Mouse (Mus musculus): Measurements from ENCODE around the gene 9130213A22Rik. TPM values are rescaled to one million over a fixed set of nuclear protein-coding genes. Genes with fewer than 3 reads are reported as not detected.

The 9130213A22Rik gene
- polyA plus RNA-seq, 1 experiment from 2014 or later, result not detected

Other genes with a start within 250 kb of the 9130213A22Rik start
- not detected in 2 replicates for gene Rnf222, start 234.0 kb downstream of the 9130213A22Rik start, polyA plus RNA-seq (2014; fragmentation: Nextera tagmentation; extraction: Ambion mirVana)
- 825 and 852 TPM in 2 replicates for gene Rpl26, start 221.0 kb downstream of the 9130213A22Rik start, polyA plus RNA-seq (2014; fragmentation: Nextera tagmentation; extraction: Ambion mirVana)
- gene Odf4, start 195.5 kb downstream of the 9130213A22Rik start, polyA plus RNA-seq (2014; fragmentation: Nextera tagmentation; extraction: Ambion mirVana), result not detected in 2 replicates
- gene Arhgef15, start 165.1 kb downstream of the 9130213A22Rik start, polyA plus RNA-seq (2014; fragmentation: Nextera tagmentation; extraction: Ambion mirVana), result 5.2 and 6.1 TPM in 2 replicates
- gene Slc25a35, start 154.5 kb downstream of the 9130213A22Rik start, polyA plus RNA-seq (2014; fragmentation: Nextera tagmentation; extraction: Ambion mirVana), result 1.6 and 2.4 TPM in 2 replicates
- gene Rangrf, start 147.4 kb downstream of the 9130213A22Rik start, polyA plus RNA-seq (2014; fragmentation: Nextera tagmentation; extraction: Ambion mirVana), result 64.8 and 67.8 TPM in 2 replicates
- gene Pfas, start 114.1 kb downstream of the 9130213A22Rik start, polyA plus RNA-seq (2014; fragmentation: Nextera tagmentation; extraction: Ambion mirVana), result 48.2 and 55.8 TPM in 2 replicates
- 94.0 and 95.7 TPM in 2 replicates for gene Ctc1, start 106.7 kb downstream of the 9130213A22Rik start, polyA plus RNA-seq (2014; fragmentation: Nextera tagmentation; extraction: Ambion mirVana)
- 199 and 209 TPM in 2 replicates for gene Aurkb, start 76.9 kb downstream of the 9130213A22Rik start, polyA plus RNA-seq (2014; fragmentation: Nextera tagmentation; extraction: Ambion mirVana)
- gene Borcs6, start 62.9 kb downstream of the 9130213A22Rik start, polyA plus RNA-seq (2014; fragmentation: Nextera tagmentation; extraction: Ambion mirVana), result 7.9 and 9.2 TPM in 2 replicates
- 60.3 and 60.6 TPM in 2 replicates for gene Tmem107, start 51.8 kb downstream of the 9130213A22Rik start, polyA plus RNA-seq (2014; fragmentation: Nextera tagmentation; extraction: Ambion mirVana)
- gene Vamp2, start 34.1 kb downstream of the 9130213A22Rik start, polyA plus RNA-seq (2014; fragmentation: Nextera tagmentation; extraction: Ambion mirVana), result 95.9 and 98.4 TPM in 2 replicates
- 8.2 and 10.0 TPM in 2 replicates for gene Per1, start 27.4 kb downstream of the 9130213A22Rik start, polyA plus RNA-seq (2014; fragmentation: Nextera tagmentation; extraction: Ambion mirVana)
- 0.11 and 0.24 TPM in 2 replicates for gene Hes7, start 2.2 kb downstream of the 9130213A22Rik start, polyA plus RNA-seq (2014; fragmentation: Nextera tagmentation; extraction: Ambion mirVana)
- not detected in 2 replicates for gene Aloxe3, start 3.3 kb upstream of the 9130213A22Rik start, polyA plus RNA-seq (2014; fragmentation: Nextera tagmentation; extraction: Ambion mirVana)
- 0.08 TPM in 1 of 2 replicates, not detected in the other for gene Alox12b, start 34.4 kb upstream of the 9130213A22Rik start, polyA plus RNA-seq (2014; fragmentation: Nextera tagmentation; extraction: Ambion mirVana)
- 0.08 and 0.11 TPM in 2 replicates for gene Alox8, start 75.3 kb upstream of the 9130213A22Rik start, polyA plus RNA-seq (2014; fragmentation: Nextera tagmentation; extraction: Ambion mirVana)
- 0.05 and 0.07 TPM in 2 replicates for gene Gucy2e, start 114.4 kb upstream of the 9130213A22Rik start, polyA plus RNA-seq (2014; fragmentation: Nextera tagmentation; extraction: Ambion mirVana)
- 31.7 and 32.1 TPM in 2 replicates for gene Cntrob, start 201.2 kb upstream of the 9130213A22Rik start, polyA plus RNA-seq (2014; fragmentation: Nextera tagmentation; extraction: Ambion mirVana)
- gene Trappc1, start 201.4 kb upstream of the 9130213A22Rik start, polyA plus RNA-seq (2014; fragmentation: Nextera tagmentation; extraction: Ambion mirVana), result 188 and 196 TPM in 2 replicates
- 3.5 and 3.7 TPM in 2 replicates for gene Kcnab3, start 203.7 kb upstream of the 9130213A22Rik start, polyA plus RNA-seq (2014; fragmentation: Nextera tagmentation; extraction: Ambion mirVana)
- gene Rnf227, start 217.9 kb upstream of the 9130213A22Rik start, polyA plus RNA-seq (2014; fragmentation: Nextera tagmentation; extraction: Ambion mirVana), result 25.7 and 30.1 TPM in 2 replicates
- 53.0 and 61.4 TPM in 2 replicates for gene Chd3, start 246.8 kb upstream of the 9130213A22Rik start, polyA plus RNA-seq (2014; fragmentation: Nextera tagmentation; extraction: Ambion mirVana)